Mouse (Mus musculus): ENCODE data around the gene Phactr4.

- TF ChIP-seq POLR2A (IDR thresholded peaks at IDR 0.05; ENCODE audit: low read depth, low read length) = peak; percentile 57; the same call in 1 of the 2 replicates
- peak; percentile 72; the same call in 1 of the 2 replicates for TF ChIP-seq CTCF (IDR thresholded peaks at IDR 0.05; ENCODE audit: extremely low read depth, insufficient read length, insufficient replicate concordance, low read depth, low read length)
Observed at GRCm38 (mm10) chr4:132463430-132464254, 41.4 kb upstream of the Phactr4 start, which contains the start of gene Med18.
